Mouse (Mus musculus) embryonic facial prominence, embryonic 11.5 days (tissue): ENCODE results near the gene Cops7a. TPM values are rescaled to one million over a fixed set of nuclear protein-coding genes. Genes with fewer than 3 reads are reported as not detected.

Experiments
- polyA plus RNA-seq: library from polyadenylated mRNA; unstranded; fragments of >200 nt; fragmentation: Nextera tagmentation; extraction: Ambion mirVana; gene quantifications from 2 replicates; pipeline ENCODE4 v1.2.1, GENCODE M21; 2014

Gene Cops7a
- polyA plus RNA-seq, 1 experiment from 2014 or later, result 118 TPM

Other genes with a start within 250 kb of the Cops7a start
- 6.0 and 11.2 TPM in 2 replicates for gene Ptpn6, start 226.8 kb downstream of the Cops7a start, polyA plus RNA-seq
- 518 and 553 TPM in 2 replicates for gene Grcc10, start 224.2 kb downstream of the Cops7a start, polyA plus RNA-seq
- gene Gm45234, start 209.5 kb downstream of the Cops7a start, polyA plus RNA-seq, result not detected in 2 replicates
- gene Atn1, start 209.0 kb downstream of the Cops7a start, polyA plus RNA-seq, result 9.0 and 9.6 TPM in 2 replicates
- 4.3 and 4.5 TPM in 2 replicates for gene Eno2, start 195.9 kb downstream of the Cops7a start, polyA plus RNA-seq
- gene Lrrc23, start 185.8 kb downstream of the Cops7a start, polyA plus RNA-seq, result 0.29 and 0.97 TPM in 2 replicates
- 4.7 and 4.8 TPM in 2 replicates for gene Spsb2, start 156.9 kb downstream of the Cops7a start, polyA plus RNA-seq
- 721 and 787 TPM in 2 replicates for gene Tpi1, start 151.2 kb downstream of the Cops7a start, polyA plus RNA-seq
- 128 and 133 TPM in 2 replicates for gene Usp5, start 136.1 kb downstream of the Cops7a start, polyA plus RNA-seq
- gene Cdca3, start 136.0 kb downstream of the Cops7a start, polyA plus RNA-seq, result 210 and 212 TPM in 2 replicates
- gene Gnb3, start 125.3 kb downstream of the Cops7a start, polyA plus RNA-seq, result 0.27 and 0.56 TPM in 2 replicates
- 14.7 and 18.5 TPM in 2 replicates for gene P3h3, start 107.8 kb downstream of the Cops7a start, polyA plus RNA-seq
- gene Gpr162, start 101.6 kb downstream of the Cops7a start, polyA plus RNA-seq, result 0.59 and 0.72 TPM in 2 replicates
- not detected in 2 replicates for gene Cd4, start 77.3 kb downstream of the Cops7a start, polyA plus RNA-seq
- gene Lag3, start 53.8 kb downstream of the Cops7a start, polyA plus RNA-seq, result 1.7 and 1.8 TPM in 2 replicates
- gene Ptms, start 45.4 kb downstream of the Cops7a start, polyA plus RNA-seq, result 184 and 213 TPM in 2 replicates
- 391 and 402 TPM in 2 replicates for gene Mlf2, start 34.2 kb downstream of the Cops7a start, polyA plus RNA-seq
- gene Pianp, start 31.2 kb upstream of the Cops7a start, polyA plus RNA-seq, result 1.1 and 1.9 TPM in 2 replicates
- gene Zfp384, start 43.6 kb upstream of the Cops7a start, polyA plus RNA-seq, result 7.7 and 10.6 TPM in 2 replicates
- 141 and 145 TPM in 2 replicates for gene Ing4, start 74.2 kb upstream of the Cops7a start, polyA plus RNA-seq
- gene Acrbp, start 84.2 kb upstream of the Cops7a start, polyA plus RNA-seq, result 10.0 and 12.5 TPM in 2 replicates
- 0.25 and 0.49 TPM in 2 replicates for gene Lpar5, start 102.4 kb upstream of the Cops7a start, polyA plus RNA-seq
- gene Chd4, start 130.4 kb upstream of the Cops7a start, polyA plus RNA-seq, result 93.2 and 94.5 TPM in 2 replicates
- gene Nop2, start 166.4 kb upstream of the Cops7a start, polyA plus RNA-seq, result 66.3 and 69.8 TPM in 2 replicates
- 7.0 and 10.3 TPM in 2 replicates for gene Iffo1, start 179.7 kb upstream of the Cops7a start, polyA plus RNA-seq
- gene Gapdh, start 200.9 kb upstream of the Cops7a start, polyA plus RNA-seq, result 2,314 and 2,539 TPM in 2 replicates
- 135 and 136 TPM in 2 replicates for gene Ncapd2, start 226.2 kb upstream of the Cops7a start, polyA plus RNA-seq
- gene Mrpl51, start 226.3 kb upstream of the Cops7a start, polyA plus RNA-seq, result 205 and 217 TPM in 2 replicates